Mouse (Mus musculus) myocyte (in vitro differentiated cells): ENCODE measurements at regions not wholly inside any gene's neighbourhood (a gene's known extent, or its start where the extent isn't known, plus 50 kb on each side); places are given as distances from the start of the nearest gene placed in this dataset.

Experiments
- CEBPB ChIP-seq: IDR thresholded peaks from 2 replicates; pipeline ENCODE4 v1.6.1; 2011; ENCODE audit warnings: mild to moderate bottlenecking, moderate library complexity; ENCODE audit not compliant: poor library complexity, insufficient read depth, severe bottlenecking
- E2F4 ChIP-seq: IDR thresholded peaks from one replicate; pipeline ENCODE4 v1.6.1; 2011; ENCODE audit warnings: mild to moderate bottlenecking, control low read depth, moderate library complexity; ENCODE audit not compliant: insufficient read depth
- MAX ChIP-seq: IDR thresholded peaks from one replicate; pipeline ENCODE4 v1.6.1; 2011; ENCODE audit warnings: low read depth, mild to moderate bottlenecking, control low read depth
- MYOD1 ChIP-seq, 3 experiments: IDR thresholded peaks; one replicate each; pipeline ENCODE4 v1.6.1; 2011; ENCODE audit warnings: control low read depth in 2 of 3, low read depth in 2 of 3, mild to moderate bottlenecking in 2 of 3, moderate library complexity in 1 of 3; ENCODE audit not compliant: insufficient read length in 2 of 3, control insufficient read depth in 1 of 3
- MYOG ChIP-seq, 3 experiments: IDR thresholded peaks; one replicate each; pipeline ENCODE4 v1.6.1; 2011; ENCODE audit warnings: control low read depth in 2 of 3, low read depth in 2 of 3, mild to moderate bottlenecking in 2 of 3; ENCODE audit not compliant: insufficient read length in 2 of 3, control insufficient read depth in 1 of 3, insufficient read depth in 1 of 3
- POLR2A ChIP-seq: IDR thresholded peaks from one replicate; pipeline ENCODE4 v1.6.1; 2011; ENCODE audit warnings: low read depth, mild to moderate bottlenecking, control low read depth, moderate library complexity; ENCODE audit not compliant: insufficient read length
- POLR2AphosphoS2 ChIP-seq: IDR thresholded peaks from one replicate; pipeline ENCODE4 v1.6.1; 2011; ENCODE audit warnings: low read depth, control low read depth; ENCODE audit not compliant: insufficient read length
- REST ChIP-seq: IDR thresholded peaks from one replicate; pipeline ENCODE4 v1.6.1; 2011; ENCODE audit warnings: mild to moderate bottlenecking, control low read depth, moderate library complexity; ENCODE audit not compliant: insufficient read depth, insufficient read length
- SRF ChIP-seq: IDR thresholded peaks from one replicate; pipeline ENCODE4 v1.6.1; 2011; ENCODE audit warnings: low read depth; ENCODE audit not compliant: control insufficient read depth, insufficient read length
- TCF12 ChIP-seq: IDR thresholded peaks from one replicate; pipeline ENCODE4 v1.6.1; 2011; ENCODE audit warnings: mild to moderate bottlenecking, control low read depth; ENCODE audit not compliant: poor library complexity, insufficient read depth, severe bottlenecking
- TCF3 ChIP-seq: IDR thresholded peaks from one replicate; pipeline ENCODE4 v1.6.1; 2011; ENCODE audit warnings: low read depth, control low read depth; ENCODE audit not compliant: insufficient read length
- USF1 ChIP-seq: IDR thresholded peaks from one replicate; pipeline ENCODE4 v1.6.1; 2011; ENCODE audit warnings: low read depth, mild to moderate bottlenecking, control low read depth, moderate library complexity

DNA sequence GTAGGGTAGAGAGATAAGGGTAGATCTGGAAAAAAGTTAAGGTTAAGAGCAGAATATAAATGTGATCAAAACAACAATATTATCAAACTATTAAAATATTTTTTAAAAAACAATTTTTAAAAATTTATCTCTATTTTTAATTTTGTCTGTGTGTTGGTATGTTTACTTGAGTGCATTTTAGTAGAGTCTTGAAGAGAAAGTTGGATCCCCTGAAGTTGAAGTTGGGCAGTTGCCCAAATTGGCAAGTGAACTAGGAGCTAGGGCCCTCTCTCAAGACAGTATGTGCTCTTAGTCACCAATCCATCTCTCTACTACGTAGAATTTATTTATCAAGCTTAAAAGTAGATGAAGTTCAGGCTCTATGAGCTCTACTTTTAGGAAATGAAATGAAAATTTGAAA, 59.9 kb downstream of the Adamts1 start:
- no peak for TF ChIP-seq POLR2A
- TF ChIP-seq MYOD1 (IDR thresholded peaks at IDR 0.05; ENCODE audit: control insufficient read depth in 1 of 3, insufficient read length in 2 of 3, low read depth in 2 of 3): no peak
- TF ChIP-seq TCF12: no peak
- TF ChIP-seq TCF3: no peak
- no peak for TF ChIP-seq E2F4
- TF ChIP-seq MYOG (IDR thresholded peaks at IDR 0.05; ENCODE audit: control insufficient read depth in 1 of 3, insufficient read depth in 1 of 3, insufficient read length in 2 of 3, low read depth in 2 of 3): no peak
- no peak for TF ChIP-seq MAX
- no peak for TF ChIP-seq USF1
- no peak for TF ChIP-seq CEBPB
- TF ChIP-seq REST: no peak
- no peak for TF ChIP-seq POLR2AphosphoS2
- no peak for TF ChIP-seq SRF
